Mouse (Mus musculus): ENCODE data around the gene Nfib. TPM values are rescaled to one million over a fixed set of nuclear protein-coding genes. Genes with fewer than 3 reads are reported as not detected.

Gene Nfib
- total and polyA plus RNA-seq, 3 experiments = not detected

DNA sequence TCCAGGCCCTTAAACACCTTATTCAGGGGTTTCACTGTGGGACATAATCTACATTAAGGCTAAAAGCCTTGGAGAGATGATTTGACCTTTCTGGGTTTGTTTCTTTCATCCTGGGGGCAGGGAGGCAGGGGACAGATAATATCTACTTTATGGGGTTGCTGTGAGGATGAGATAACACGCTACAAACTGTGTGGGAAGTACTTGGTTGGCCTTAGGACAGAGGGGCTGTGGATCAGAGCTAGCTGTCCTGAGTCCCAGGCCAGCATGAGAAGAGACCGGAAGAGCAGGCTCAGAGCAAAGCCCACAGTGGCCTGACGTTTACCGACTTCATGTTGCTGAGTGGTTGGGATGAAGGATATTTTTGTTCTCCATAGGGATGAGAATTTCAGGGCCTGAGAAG is 81.7 kb downstream of the Nfib start:
- Histone ChIP-seq H3K27ac (ENCODE audit: control insufficient read depth, low read depth, low read length) (no peak overlapping the region), H3K27me3 (ENCODE audit: control insufficient read depth in 1 of 2, insufficient read depth in 2 of 2, low read length in 2 of 2) (no peaks in the 10 kb centered on the region), H3K36me3 (ENCODE audit: control insufficient read depth in 1 of 2, insufficient read depth in 2 of 2, low read length in 2 of 2) (no peaks in the 10 kb centered on the region), H3K9ac (ENCODE audit: control insufficient read depth, low read depth, low read length, poor library complexity, severe bottlenecking) (no peak overlapping the region), H3K79me2 (ENCODE audit: control insufficient read depth, insufficient read depth, low read length, poor library complexity) (no peaks in the 10 kb centered on the region), H3K4me3 (ENCODE audit: control insufficient read depth in 1 of 2, insufficient read depth in 1 of 2, low read depth in 2 of 2, low read length in 2 of 2) (no peak overlapping the region), H3K4me1 (ENCODE audit: control insufficient read depth in 1 of 2, insufficient read depth in 2 of 2, low read length in 2 of 2) (peaks cover 0 to 3% of the 10 kb centered on the region in 2 experiments; a peak in 1 of 4 replicates), H3K9me3 (replicated peaks; ENCODE audit: insufficient read depth, low read length) (no peaks in the 10 kb centered on the region)
- TF ChIP-seq HCFC1 (IDR thresholded peaks at IDR 0.05; ENCODE audit: low read depth, low read length) (no peak), MAZ (IDR thresholded peaks at IDR 0.05; ENCODE audit: low read depth, low read length) (no peak), ZKSCAN1 (IDR thresholded peaks at IDR 0.05; ENCODE audit: low read depth, low read length) (no peak), USF1 (IDR thresholded peaks at IDR 0.05; ENCODE audit: low read depth, low read length) (no peak), MYB (IDR thresholded peaks at IDR 0.05; ENCODE audit: low read depth, low read length) (no peak), ZNF384 (IDR thresholded peaks at IDR 0.05; ENCODE audit: low read depth, low read length) (no peak), ELF1 (IDR thresholded peaks at IDR 0.05; ENCODE audit: low read depth, low read length) (no peak), GATA1 (IDR thresholded peaks at IDR 0.05; ENCODE audit: low read depth, low read length) (no peak), MAFK (IDR thresholded peaks at IDR 0.05; ENCODE audit: borderline replicate concordance, low read depth, low read length) (no peak), RCOR1 (IDR thresholded peaks at IDR 0.05; ENCODE audit: low read depth, low read length) (no peak), TAL1 (IDR thresholded peaks at IDR 0.05; ENCODE audit: low read length) (no peak), MYC (IDR thresholded peaks at IDR 0.05; ENCODE audit: low read depth, low read length) (no peak), POLR2AphosphoS5 (IDR thresholded peaks at IDR 0.05; ENCODE audit: borderline replicate concordance, low read depth, low read length) (no peak), ETS1 (IDR thresholded peaks at IDR 0.05; ENCODE audit: low read depth, low read length) (no peak), MXI1 (IDR thresholded peaks at IDR 0.05; ENCODE audit: low read depth, low read length) (no peak), KAT2A (conservative IDR thresholded peaks at IDR 0.05; ENCODE audit: low read depth, low read length) (no peak), CHD2 (IDR thresholded peaks at IDR 0.05; ENCODE audit: low read length) (no peak), EP300 (IDR thresholded peaks at IDR 0.05; ENCODE audit: low read depth in 1 of 2, low read length in 2 of 2) (no peak)
- DNase-seq (ENCODE audit: low read depth, low spot score) = no peak

DNA sequence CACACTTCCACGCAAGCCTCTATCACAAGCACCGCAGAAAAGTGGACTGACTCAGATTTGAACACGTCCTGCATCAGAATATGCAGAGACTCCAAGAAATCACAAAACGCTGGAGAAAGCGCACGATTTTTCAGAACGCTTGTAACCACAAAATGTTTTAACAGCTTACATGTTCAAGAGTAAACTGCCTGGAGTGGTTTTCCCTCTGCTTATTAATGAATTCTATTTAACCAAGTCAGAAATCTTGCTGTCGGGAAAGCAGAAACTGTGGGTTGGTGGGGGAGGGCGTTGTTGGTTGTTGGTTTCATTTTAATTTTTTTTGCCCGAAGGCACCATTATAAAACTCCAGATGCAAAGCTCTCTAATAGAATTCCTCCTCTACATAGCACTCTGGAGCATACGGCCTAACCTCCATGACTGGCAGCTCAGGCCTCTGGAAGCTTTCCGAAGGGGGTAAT is 82.4 kb downstream of the Nfib start:
- no peak overlapping the region for H3K27ac ChIP-seq (ENCODE audit: control insufficient read depth, low read depth, low read length)

More for the DNA sequence above, 82.4 kb downstream of the Nfib start:
- H3K9me3 ChIP-seq (replicated peaks; ENCODE audit: insufficient read depth, low read length) = no peaks in the 10 kb centered on the region
- no peaks in the 10 kb centered on the region for H3K36me3 ChIP-seq (ENCODE audit: control insufficient read depth in 1 of 2, insufficient read depth in 2 of 2, low read length in 2 of 2)
- no peak overlapping the region for H3K9ac ChIP-seq (ENCODE audit: control insufficient read depth, low read depth, low read length, poor library complexity, severe bottlenecking)
- H3K4me1 ChIP-seq (ENCODE audit: control insufficient read depth in 1 of 2, insufficient read depth in 2 of 2, low read length in 2 of 2) = peaks cover 0 to 3% of the 10 kb centered on the region in 2 experiments; a peak in 1 of 4 replicates
- DNase-seq (ENCODE audit: low read depth, low spot score) = no peak
- no peak overlapping the region for H3K4me3 ChIP-seq (ENCODE audit: control insufficient read depth in 1 of 2, insufficient read depth in 1 of 2, low read depth in 2 of 2, low read length in 2 of 2)
- no peaks in the 10 kb centered on the region for H3K27me3 ChIP-seq (ENCODE audit: control insufficient read depth in 1 of 2, insufficient read depth in 2 of 2, low read length in 2 of 2)
- H3K79me2 ChIP-seq (ENCODE audit: control insufficient read depth, insufficient read depth, low read length, poor library complexity) = no peaks in the 10 kb centered on the region
- no peak for TF ChIP-seq ZNF384 (IDR thresholded peaks at IDR 0.05; ENCODE audit: low read depth, low read length)
- TF ChIP-seq MXI1 (IDR thresholded peaks at IDR 0.05; ENCODE audit: low read depth, low read length) = no peak
- TF ChIP-seq CTCF (IDR thresholded peaks at IDR 0.05 in 2 of 3, conservative IDR thresholded peaks at IDR 0.05 in 1 of 3; ENCODE audit: control insufficient read depth in 1 of 3, insufficient read depth in 1 of 3, low read depth in 2 of 3, low read length in 3 of 3, poor library complexity in 1 of 3, severe bottlenecking in 1 of 3) = no peak
- TF ChIP-seq MAZ (IDR thresholded peaks at IDR 0.05; ENCODE audit: low read depth, low read length) = no peak
- TF ChIP-seq CHD1 (IDR thresholded peaks at IDR 0.05; ENCODE audit: low read depth, low read length) = no peak
- TF ChIP-seq ZC3H11A (IDR thresholded peaks at IDR 0.05; ENCODE audit: low read depth, low read length) = no peak
- no peak for TF ChIP-seq BHLHE40 (IDR thresholded peaks at IDR 0.05; ENCODE audit: borderline replicate concordance, low read depth, low read length)
- TF ChIP-seq TCF12 (IDR thresholded peaks at IDR 0.05; ENCODE audit: low read depth, low read length) = no peak
